Mouse (Mus musculus) mesoderm, embryonic 11.5 days (tissue): ENCODE data around the gene Hsd17b3.
A peak's percentile ranks its signal among the peaks of the same experiment; 100 is the strongest.
"Not testable (repeated sequence)": the region's sequence is repeated elsewhere in the genome, so short reads cannot be mapped to it uniquely, and the experiment has no call there.

Experiments used
- DNase-seq: peaks from one replicate; pipeline ENCODE4 v3.0.0-alpha.2; 2012; ENCODE audit warnings: low read depth, low spot score

The Hsd17b3 gene

DNA sequence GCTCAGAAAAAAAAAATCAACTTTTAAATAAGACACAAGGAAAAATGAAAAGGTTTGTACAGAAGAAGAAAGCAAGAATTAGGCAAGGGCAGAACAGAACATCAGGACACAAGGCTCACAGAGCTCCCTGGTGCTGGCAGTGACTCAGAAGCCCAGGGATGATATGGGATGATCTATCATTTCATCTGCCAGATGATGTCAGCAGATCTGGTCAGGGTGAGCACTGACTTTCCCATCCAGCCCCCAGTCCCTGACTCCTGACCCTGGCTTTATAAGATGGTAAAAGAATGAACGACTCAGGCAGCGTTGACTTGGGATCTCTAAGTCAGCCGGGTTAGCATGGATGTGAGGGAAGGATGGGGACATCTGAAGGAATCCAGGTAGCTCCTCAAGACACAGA, 5.7 kb downstream of the Hsd17b3 start:
- DNase-seq, result no peak

GRCm38 (mm10) chr13:64081012-64081919, 7.8 kb downstream of the Hsd17b3 start:
- peak; percentile 33 for DNase-seq

GRCm38 (mm10) chr13:64077591-64077990, 11.4 kb downstream of the Hsd17b3 start:
- DNase-seq, result no peak

GRCm38 (mm10) chr13:64076074-64076473, 13.0 kb downstream of the Hsd17b3 start:
- no peak for DNase-seq

DNA sequence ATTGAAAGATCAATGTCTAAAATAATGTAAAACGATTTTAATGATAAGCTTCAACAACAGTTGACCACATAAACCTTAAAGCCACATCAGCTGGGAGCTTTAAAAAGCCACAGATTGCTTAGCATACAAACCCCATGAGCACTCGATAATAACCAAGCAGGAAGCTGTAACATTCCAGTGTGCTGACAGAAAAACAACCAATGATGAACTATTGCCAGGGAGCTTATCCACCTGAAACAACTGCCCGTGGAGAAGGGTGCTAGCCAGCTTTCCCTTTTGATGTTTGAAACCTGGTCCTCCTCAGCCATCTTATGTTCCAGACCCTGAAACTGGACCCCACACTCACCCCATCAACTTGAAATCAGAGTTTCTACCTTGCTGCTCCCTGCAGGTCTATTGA, 22.4 kb downstream of the Hsd17b3 start:
- DNase-seq, result peak; percentile 4

GRCm38 (mm10) chr13:64064276-64064675, 24.8 kb downstream of the Hsd17b3 start:
- DNase-seq, result no peak

GRCm38 (mm10) chr13:64060935-64061506, 28.0 kb downstream of the Hsd17b3 start:
- no peak for DNase-seq

DNA sequence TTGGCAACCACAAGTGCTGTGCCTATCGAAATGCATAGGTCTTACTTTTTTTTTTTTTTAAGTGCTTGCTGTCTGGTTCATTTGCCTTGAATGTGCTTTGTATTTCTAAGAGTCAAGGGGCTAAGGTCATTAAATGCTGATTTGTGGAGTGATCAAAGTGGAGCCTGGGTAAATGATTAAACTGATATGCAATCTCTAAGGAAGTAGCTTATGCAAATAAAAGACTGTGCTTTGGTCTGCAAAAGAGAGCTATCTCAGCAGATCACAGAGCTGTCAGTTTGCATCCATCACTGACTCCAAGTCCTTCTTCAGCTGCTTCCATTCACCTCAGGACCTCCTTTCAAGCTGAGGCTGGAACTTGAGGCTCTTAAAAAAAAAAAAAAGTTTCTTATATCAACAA, 35.1 kb downstream of the Hsd17b3 start:
- DNase-seq, result no peak

- DNase-seq, result not testable (repeated sequence)
Measured at GRCm38 (mm10) chr13:64052281-64052680, 36.7 kb downstream of the Hsd17b3 start.

GRCm38 (mm10) chr13:64050895-64051294, 38.1 kb downstream of the Hsd17b3 start:
- DNase-seq, result no peak

GRCm38 (mm10) chr13:64049535-64049934, 39.5 kb downstream of the Hsd17b3 start:
- DNase-seq, result no peak

DNA sequence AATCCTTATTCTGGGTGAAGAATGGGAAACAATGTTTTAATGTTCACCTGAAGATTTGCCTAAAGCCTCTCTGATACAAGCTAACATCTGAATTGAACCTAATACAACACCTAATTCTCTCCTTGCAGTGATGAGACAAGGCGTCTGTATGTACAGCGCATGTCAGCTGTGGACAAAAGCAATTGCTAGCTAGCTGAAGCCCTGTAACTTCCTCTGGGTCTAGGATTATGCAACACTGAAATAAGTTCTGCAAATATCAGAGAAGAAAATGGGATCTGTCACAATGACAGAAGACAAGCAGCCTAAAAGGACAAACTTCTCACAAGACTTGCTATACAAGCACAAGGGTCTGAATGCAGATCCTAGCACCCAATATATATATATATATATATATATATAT, 40.6 kb downstream of the Hsd17b3 start:
- no peak for DNase-seq

GRCm38 (mm10) chr13:64039976-64040375, 49.1 kb downstream of the Hsd17b3 start:
- DNase-seq, result no peak

GRCm38 (mm10) chr13:64038114-64038513, 50.9 kb downstream of the Hsd17b3 start:
- no peak for DNase-seq

DNA sequence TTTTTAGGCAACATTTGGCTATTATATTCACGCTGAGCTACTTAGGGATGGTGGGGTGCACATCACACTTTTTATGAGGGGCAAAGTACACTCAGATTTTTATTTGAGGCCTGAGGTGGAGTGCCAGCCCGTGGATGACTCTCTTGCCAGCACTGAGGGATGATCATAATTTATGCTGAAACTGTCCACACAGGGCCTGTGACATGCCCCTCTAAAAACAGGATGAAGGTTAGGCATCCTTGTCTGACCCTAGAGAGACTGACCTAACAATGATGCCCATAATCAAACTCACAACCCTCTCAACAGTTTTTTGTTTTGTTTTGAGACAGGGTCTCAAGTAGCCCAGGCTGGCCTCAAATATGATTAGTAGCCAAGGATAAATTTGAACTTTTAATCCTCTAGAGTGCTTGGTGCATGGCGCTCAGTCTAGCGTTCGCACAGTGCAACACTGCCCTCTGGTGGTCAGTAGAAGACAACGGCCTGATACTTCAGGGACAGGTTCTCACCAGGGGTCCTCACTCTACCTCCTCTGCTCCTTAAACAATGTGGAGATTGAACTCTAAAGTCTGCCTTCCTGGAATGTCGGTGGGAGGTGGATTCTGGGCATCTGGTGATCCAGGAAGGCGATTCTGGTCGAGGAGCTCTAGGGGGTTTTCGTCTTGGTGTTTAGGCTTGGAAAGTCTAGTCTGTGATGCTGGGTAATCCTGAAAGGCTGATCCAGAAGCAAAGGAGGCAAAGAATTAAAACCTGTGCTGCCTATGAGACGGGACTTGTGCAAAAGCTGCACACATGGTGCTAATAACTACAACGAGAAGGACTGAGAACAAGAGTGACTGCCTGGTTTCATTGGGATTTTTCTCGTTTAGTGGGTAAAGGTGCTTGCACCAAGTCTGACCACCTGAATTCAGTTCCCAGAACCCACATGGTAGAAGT, 52.7 kb downstream of the Hsd17b3 start:
- peak; percentile 96 for DNase-seq

DNA sequence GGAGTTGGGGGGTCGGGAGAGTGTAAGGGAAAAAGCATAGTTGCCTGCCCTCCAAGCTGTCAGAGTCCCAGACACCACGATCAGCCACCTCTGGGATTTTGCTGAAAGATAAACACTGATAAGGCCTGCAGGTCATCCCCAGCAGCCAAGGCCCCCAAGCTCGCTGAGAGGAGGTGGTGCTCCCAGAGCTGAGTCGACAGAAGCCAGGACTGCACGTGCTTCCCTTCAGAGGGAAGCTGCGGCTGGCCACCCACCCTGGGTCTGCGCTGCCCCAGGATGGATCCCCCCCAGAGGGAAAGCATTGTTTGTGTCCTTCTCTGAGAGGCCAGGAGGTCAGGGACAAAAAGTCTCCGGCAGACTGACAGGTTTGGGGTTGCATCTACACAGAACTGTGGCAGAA, 54.0 kb downstream of the Hsd17b3 start:
- no peak for DNase-seq

GRCm38 (mm10) chr13:64033921-64034320, 55.1 kb downstream of the Hsd17b3 start:
- no peak for DNase-seq

- DNase-seq, result no peak
Measured at GRCm38 (mm10) chr13:64033181-64033580, 55.8 kb downstream of the Hsd17b3 start.

GRCm38 (mm10) chr13:64031254-64031653, 57.8 kb downstream of the Hsd17b3 start:
- DNase-seq, result no peak

- no peak for DNase-seq
Measured at GRCm38 (mm10) chr13:64030792-64031191, 58.2 kb downstream of the Hsd17b3 start.

GRCm38 (mm10) chr13:64024803-64025202, 64.2 kb downstream of the Hsd17b3 start:
- no peak for DNase-seq
